Mouse (Mus musculus) C2C12 (cell line): Measurements from ENCODE around the gene Prss56. TPM values are rescaled to one million over a fixed set of nuclear protein-coding genes. Genes with fewer than 3 reads are reported as not detected.

Source experiments
- H3K27me3 ChIP-seq: one replicate; pipeline ENCODE4 v1.6.1; 2011; ENCODE audit not compliant: control insufficient read depth, insufficient read depth, insufficient read length
- H3K36me3 ChIP-seq: one replicate; pipeline ENCODE4 v1.6.1; 2011; ENCODE audit not compliant: control insufficient read depth, insufficient read depth
- H3K4me3 ChIP-seq: one replicate; pipeline ENCODE4 v1.5.1; 2011; ENCODE audit warnings: mild to moderate bottlenecking, control low read depth; ENCODE audit not compliant: poor library complexity, insufficient read depth, severe bottlenecking
- H3K79me2 ChIP-seq: one replicate; pipeline ENCODE4 v1.6.1; 2011; ENCODE audit not compliant: control insufficient read depth, insufficient read depth
- H3K79me3 ChIP-seq: one replicate; pipeline ENCODE4 v1.6.1; 2011; ENCODE audit warnings: low read depth, control low read depth
- H3ac ChIP-seq: one replicate; pipeline ENCODE3; 2011; ENCODE audit warnings: low read depth; ENCODE audit not compliant: control insufficient read depth, insufficient read length
- CEBPB ChIP-seq: IDR thresholded peaks from one replicate; pipeline ENCODE4 v1.6.1; 2011; ENCODE audit warnings: low read depth, mild to moderate bottlenecking, control low read depth, moderate library complexity
- CTCF ChIP-seq: IDR thresholded peaks from one replicate; pipeline ENCODE4 v1.5.1; 2011; ENCODE audit not compliant: control insufficient read depth, insufficient read depth, insufficient read length
- FOSL1 ChIP-seq: IDR thresholded peaks from one replicate; pipeline ENCODE4 v1.8.0; 2011; ENCODE audit warnings: mild to moderate bottlenecking, low read length; ENCODE audit not compliant: poor library complexity, insufficient read depth, severe bottlenecking
- MAX ChIP-seq: IDR thresholded peaks from one replicate; pipeline ENCODE4 v1.6.1; 2011; ENCODE audit warnings: mild to moderate bottlenecking, control low read depth
- MYOD1 ChIP-seq: IDR thresholded peaks from one replicate; pipeline ENCODE4 v1.6.1; 2011; ENCODE audit warnings: low read depth; ENCODE audit not compliant: control insufficient read depth, insufficient read length
- MYOG ChIP-seq: IDR thresholded peaks from one replicate; pipeline ENCODE4 v1.6.1; 2011; ENCODE audit not compliant: control insufficient read depth, insufficient read length; ENCODE audit errors: extremely low read depth
- USF1 ChIP-seq: IDR thresholded peaks from one replicate; pipeline ENCODE4 v1.6.1; 2011; ENCODE audit warnings: low read depth, mild to moderate bottlenecking, control low read depth, moderate library complexity
- polyA plus RNA-seq: library from polyadenylated mRNA; unstranded; fragments of >200 nt; fragmentation: generic; extraction: Trizol; gene quantifications from one replicate; pipeline ENCODE4 v1.2.1, GENCODE M21; 2012; ENCODE audit warnings: missing spikeins

Gene Prss56
- polyA plus RNA-seq, 1 experiment, result 0.07 TPM

DNA sequence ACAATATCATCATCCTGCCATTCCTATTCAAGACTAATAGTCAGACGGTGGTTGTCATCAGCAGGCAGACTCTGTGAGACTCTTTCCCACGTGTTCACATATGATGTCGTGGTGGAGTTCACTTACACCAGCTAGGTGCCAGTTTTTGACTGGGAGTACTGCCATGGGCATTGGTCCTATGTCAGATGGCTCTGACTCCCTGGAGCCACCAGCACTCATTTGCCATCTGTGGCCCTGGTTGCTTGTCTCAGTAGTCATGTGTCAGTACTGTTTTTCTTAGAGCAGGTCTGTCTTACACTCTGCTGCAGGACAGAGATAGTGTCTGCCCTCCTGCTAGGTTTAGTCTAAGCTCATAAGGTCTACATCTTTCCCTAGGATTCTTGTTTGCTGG lies 44.0 kb downstream of the Prss56 start:
- TF ChIP-seq MYOG (no peak), CTCF (no peak)
- Histone ChIP-seq H3ac (no peak overlapping the region), H3K4me3 (no peak overlapping the region), H3K36me3 (peaks cover 91% of the 10 kb centered on the region), H3K79me3 (peaks cover 4% of the 10 kb centered on the region), H3K79me2 (peaks cover 3% of the 10 kb centered on the region), H3K27me3 (no peaks in the 10 kb centered on the region)

DNA sequence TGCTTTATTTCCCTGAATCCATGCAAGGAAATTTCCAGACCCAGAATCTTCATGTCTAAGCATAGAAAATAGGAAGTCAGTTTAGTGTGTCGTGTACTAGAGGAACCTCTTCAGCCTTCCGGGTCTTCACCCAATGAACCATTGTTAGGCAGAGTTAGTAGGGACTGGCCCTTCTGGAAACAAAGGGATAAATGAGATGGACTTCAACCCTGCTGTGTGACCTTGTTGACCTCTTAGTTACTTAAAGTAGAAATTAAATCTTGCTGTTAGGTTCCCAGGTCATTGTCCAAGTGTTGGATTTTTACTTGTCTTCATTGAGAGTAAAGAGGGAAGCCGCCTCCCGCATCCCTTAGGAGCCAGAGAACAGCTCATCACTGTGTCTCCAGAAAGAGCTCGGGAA lies 47.5 kb downstream of the Prss56 start:
- H3K36me3 ChIP-seq, result peaks cover 80% of the 10 kb centered on the region

DNA sequence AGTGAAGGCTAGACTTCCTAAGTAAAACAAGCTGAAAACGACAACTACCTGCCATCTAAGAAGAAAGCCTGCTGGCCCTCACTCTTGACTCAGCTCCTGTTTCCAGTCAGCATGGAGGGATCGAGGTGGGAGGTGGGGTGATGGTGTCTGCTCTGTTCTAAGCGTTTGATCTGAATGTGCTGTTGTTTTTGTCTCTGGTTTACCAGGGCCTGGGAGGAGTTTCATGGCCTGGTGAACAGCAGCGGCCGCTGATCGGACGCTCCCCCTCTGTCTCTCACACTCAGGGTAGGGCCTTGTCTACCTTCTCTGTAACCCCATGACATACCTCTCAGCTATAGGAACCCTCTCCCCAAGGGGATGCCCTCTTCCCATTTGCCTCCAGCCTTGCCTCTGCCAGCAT lies 49.1 kb downstream of the Prss56 start:
- no peaks in the 10 kb centered on the region for H3K79me3 ChIP-seq
- no peak overlapping the region for H3ac ChIP-seq
- H3K79me2 ChIP-seq, result no peaks in the 10 kb centered on the region
- H3K36me3 ChIP-seq, result peaks cover 76% of the 10 kb centered on the region
- TF ChIP-seq CTCF (no peak), USF1 (no peak), FOSL1 (no peak), MYOD1 (no peak)
- no peak overlapping the region for H3K4me3 ChIP-seq
- no peaks in the 10 kb centered on the region for H3K27me3 ChIP-seq

More for the DNA sequence above, 47.5 kb downstream of the Prss56 start:
- Histone ChIP-seq H3K79me3 (no peaks in the 10 kb centered on the region), H3K4me3 (no peak overlapping the region), H3K79me2 (no peaks in the 10 kb centered on the region), H3ac (no peak overlapping the region), H3K27me3 (no peaks in the 10 kb centered on the region)
- TF ChIP-seq CEBPB, result no peak
- TF ChIP-seq MYOG, result no peak
- no peak for TF ChIP-seq MAX
- TF ChIP-seq CTCF, result no peak
- TF ChIP-seq MYOD1, result no peak
- no peak for TF ChIP-seq USF1
- TF ChIP-seq FOSL1, result no peak

Other genes with a start within 250 kb of the Prss56 start
- gene Alppl2, start 93.4 kb upstream of the Prss56 start, polyA plus RNA-seq, result not detected
- not detected for gene Alpi, start 81.7 kb upstream of the Prss56 start, polyA plus RNA-seq
- not detected for gene Akp3, start 58.3 kb upstream of the Prss56 start, polyA plus RNA-seq
- 0.07 TPM for gene Ecel1, start 26.8 kb upstream of the Prss56 start, polyA plus RNA-seq
- gene Chrnd, start 7.3 kb downstream of the Prss56 start, polyA plus RNA-seq, result 7.4 TPM
- gene Chrng, start 21.3 kb downstream of the Prss56 start, polyA plus RNA-seq, result 3.5 TPM
- gene Eif4e2, start 30.6 kb downstream of the Prss56 start, polyA plus RNA-seq, result 159 TPM
- 0.25 TPM for gene Efhd1, start 81.0 kb downstream of the Prss56 start, polyA plus RNA-seq
- gene Gigyf2, start 143.7 kb downstream of the Prss56 start, polyA plus RNA-seq, result 14.4 TPM
- 0.13 TPM for gene Kcnj13, start 211.4 kb downstream of the Prss56 start, polyA plus RNA-seq